Mouse (Mus musculus): ENCODE data around the gene Olfr986. TPM values are rescaled to one million over a fixed set of nuclear protein-coding genes. Genes with fewer than 3 reads are reported as not detected.
"Not testable (repeated sequence)": the region's sequence is repeated elsewhere in the genome, so short reads cannot be mapped to it uniquely, and the experiment has no call there.

Olfr986 gene
- total RNA-seq (2021) = under 1 TPM in 1 of 2 experiments, not detected in 1; 0.09 TPM
- long read RNA-seq, experiment 1, partial matches to known transcripts = 0 of 1 reads
- long read RNA-seq, experiment 1, other reads (novel, unspliced or antisense) = 0 of 1 reads
- long read RNA-seq, experiment 2 = 0 reads

GRCm38 (mm10) chr9:40180620-40181019, at the start of gene Olfr986:
Gene Olfr986 (plus strand): TSS chr9:40180920.
- no peak for TF ChIP-seq CTCF (IDR thresholded peaks at IDR 0.05)
- H3K27ac ChIP-seq = no peak within 1 kb of the TSS
- no peak within 1 kb of the TSS for H3K4me3 ChIP-seq
- intact Hi-C loops (cut with DNase I) = no loop called here
- DNase-seq (ENCODE audit: extremely low spot score in 1 of 2, low spot score in 2 of 2) = no peak

DNA sequence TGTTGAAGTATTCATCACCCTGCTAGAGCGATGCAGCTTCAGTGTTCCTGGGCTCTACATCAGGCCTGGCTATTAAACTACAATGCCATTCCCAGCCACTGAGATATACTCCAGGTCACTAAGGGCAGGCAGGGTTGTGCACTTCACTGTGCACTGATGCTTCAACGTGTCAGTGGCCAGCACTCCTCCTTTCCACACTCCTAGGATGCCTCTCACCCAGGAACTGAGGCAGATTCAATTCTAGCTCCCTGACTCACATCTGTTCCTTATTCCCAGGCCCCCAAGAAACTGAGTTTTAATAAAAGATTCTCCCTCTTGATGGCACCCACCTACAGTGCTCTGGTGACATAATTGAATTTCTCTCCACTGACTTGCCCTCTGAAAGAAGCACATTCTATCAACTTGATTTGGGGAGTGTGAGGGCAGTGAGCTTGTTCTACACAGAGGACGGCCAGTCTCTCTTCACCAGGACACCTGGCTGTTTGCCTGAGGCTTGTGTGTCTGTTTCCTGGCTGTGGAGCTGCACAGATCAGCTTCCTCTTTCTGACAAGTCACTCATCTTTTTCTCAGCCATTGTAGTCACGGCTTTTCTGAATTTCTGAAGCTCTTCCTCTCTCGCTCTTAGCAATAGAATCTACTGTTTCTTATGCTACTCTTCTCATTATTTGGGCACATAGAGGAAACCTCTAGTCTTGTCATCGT, 43.6 kb upstream of the Olfr986 start:
- no peak for TF ChIP-seq CTCF (IDR thresholded peaks at IDR 0.05)
- no peak overlapping the region for H3K27ac ChIP-seq
- no peak overlapping the region for H3K4me3 ChIP-seq
- DNase-seq (ENCODE audit: extremely low spot score in 1 of 2, low spot score in 2 of 2) = no peak
- intact Hi-C loops (cut with DNase I) = no loop called here

- no peak for TF ChIP-seq CTCF (IDR thresholded peaks at IDR 0.05)
These were observed 41.2 kb upstream of the Olfr986 start for GRCm38 (mm10) chr9:40139484-40139883.

DNA sequence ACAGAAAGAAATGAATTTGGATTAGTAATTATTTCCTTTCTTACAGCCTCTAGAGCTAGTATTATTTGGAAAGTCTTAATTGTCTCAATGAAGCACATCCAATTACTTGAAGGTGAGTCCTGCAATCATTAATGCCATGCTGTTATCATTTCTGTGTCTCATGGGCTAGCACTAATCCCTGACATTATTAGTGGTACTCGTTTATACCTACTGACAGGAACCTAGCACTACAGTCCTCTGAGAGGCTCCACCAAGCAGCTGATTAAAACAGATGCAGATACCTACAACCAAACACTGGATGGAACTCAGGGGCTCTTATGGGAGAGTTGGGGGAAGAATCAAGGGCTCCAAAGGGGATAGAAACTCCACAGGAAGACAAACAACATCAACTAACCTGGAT, 39.2 kb upstream of the Olfr986 start:
- intact Hi-C loops (cut with DNase I) = no loop called here
- TF ChIP-seq CTCF (IDR thresholded peaks at IDR 0.05) = no peak
- Histone ChIP-seq H3K27ac (no peak overlapping the region), H3K4me3 (no peak overlapping the region)
- no peak for DNase-seq (ENCODE audit: extremely low spot score in 1 of 2, low spot score in 2 of 2)

More at GRCm38 (mm10) chr9:40139484-40139883, 41.2 kb upstream of the Olfr986 start:
- DNase-seq (ENCODE audit: extremely low spot score in 1 of 2, low spot score in 2 of 2) = no peak
- H3K27ac ChIP-seq = no peak overlapping the region
- no peak overlapping the region for H3K4me3 ChIP-seq
- intact Hi-C loops (cut with DNase I) = no loop called here

- no peak overlapping the region for H3K27ac ChIP-seq
- TF ChIP-seq CTCF (IDR thresholded peaks at IDR 0.05) = no peak
- intact Hi-C loops (cut with DNase I) = no loop called here
- no peak for DNase-seq (ENCODE audit: extremely low spot score in 1 of 2, low spot score in 2 of 2)
- no peak overlapping the region for H3K4me3 ChIP-seq
These were observed 25.5 kb upstream of the Olfr986 start for GRCm38 (mm10) chr9:40155118-40155644.

- intact Hi-C loops (cut with DNase I) = no loop called here
- no peak for TF ChIP-seq CTCF (IDR thresholded peaks at IDR 0.05)
These were observed 14.3 kb upstream of the Olfr986 start for GRCm38 (mm10) chr9:40166446-40166845.

DNA sequence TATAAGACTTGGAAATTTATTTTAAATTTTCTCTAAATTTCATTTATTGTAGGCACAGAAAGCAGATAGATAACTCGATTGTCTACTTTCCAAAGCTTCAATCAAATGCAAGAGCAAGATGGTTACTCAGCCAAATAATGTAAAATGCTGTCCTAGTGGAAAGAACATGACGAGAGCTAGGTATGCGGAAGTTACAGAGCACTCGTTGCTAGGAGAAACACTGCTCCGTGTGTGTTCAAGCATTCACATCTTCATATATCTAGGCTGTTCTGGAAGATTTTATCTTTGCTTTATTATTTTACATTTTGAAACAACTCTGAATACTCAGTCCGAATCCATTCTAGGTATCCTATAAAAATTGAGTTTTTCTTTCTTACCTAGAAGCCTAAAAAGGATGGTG, 3.7 kb upstream of the Olfr986 start:
- no peak for TF ChIP-seq CTCF (IDR thresholded peaks at IDR 0.05)
- intact Hi-C loops (cut with DNase I) = no loop called here
- no peak for DNase-seq (ENCODE audit: extremely low spot score in 1 of 2, low spot score in 2 of 2)
- Histone ChIP-seq H3K4me3 (no peak overlapping the region), H3K27ac (no peak overlapping the region)

More at GRCm38 (mm10) chr9:40166446-40166845, 14.3 kb upstream of the Olfr986 start:
- Histone ChIP-seq H3K4me3 (no peak overlapping the region), H3K27ac (no peak overlapping the region)
- DNase-seq (ENCODE audit: extremely low spot score in 1 of 2, low spot score in 2 of 2) = no peak

DNA sequence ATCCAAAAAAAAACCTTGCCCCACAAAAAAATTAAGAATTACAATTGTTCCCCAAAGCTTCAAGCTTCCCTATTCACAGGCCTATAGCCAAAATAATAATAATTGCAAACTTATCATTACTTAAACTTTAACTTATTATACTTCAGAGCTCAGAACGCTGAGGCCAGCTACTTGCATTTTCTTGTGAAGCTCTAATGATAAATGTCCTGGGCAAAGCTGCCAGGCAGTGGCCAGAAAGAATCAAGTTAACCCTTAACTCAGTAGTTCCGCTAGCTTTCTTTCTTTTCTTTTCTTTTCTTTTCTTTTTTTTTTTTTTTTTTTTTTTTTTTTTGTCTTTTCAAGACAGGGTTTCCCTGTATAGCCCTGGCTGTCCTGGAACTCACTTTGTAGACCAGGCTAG, 4.4 kb downstream of the Olfr986 start:
- H3K4me3 ChIP-seq; DNase-seq (ENCODE audit: extremely low spot score in 1 of 2, low spot score in 2 of 2); intact Hi-C loops (cut with DNase I); H3K27ac ChIP-seq: not testable (repeated sequence)

DNA sequence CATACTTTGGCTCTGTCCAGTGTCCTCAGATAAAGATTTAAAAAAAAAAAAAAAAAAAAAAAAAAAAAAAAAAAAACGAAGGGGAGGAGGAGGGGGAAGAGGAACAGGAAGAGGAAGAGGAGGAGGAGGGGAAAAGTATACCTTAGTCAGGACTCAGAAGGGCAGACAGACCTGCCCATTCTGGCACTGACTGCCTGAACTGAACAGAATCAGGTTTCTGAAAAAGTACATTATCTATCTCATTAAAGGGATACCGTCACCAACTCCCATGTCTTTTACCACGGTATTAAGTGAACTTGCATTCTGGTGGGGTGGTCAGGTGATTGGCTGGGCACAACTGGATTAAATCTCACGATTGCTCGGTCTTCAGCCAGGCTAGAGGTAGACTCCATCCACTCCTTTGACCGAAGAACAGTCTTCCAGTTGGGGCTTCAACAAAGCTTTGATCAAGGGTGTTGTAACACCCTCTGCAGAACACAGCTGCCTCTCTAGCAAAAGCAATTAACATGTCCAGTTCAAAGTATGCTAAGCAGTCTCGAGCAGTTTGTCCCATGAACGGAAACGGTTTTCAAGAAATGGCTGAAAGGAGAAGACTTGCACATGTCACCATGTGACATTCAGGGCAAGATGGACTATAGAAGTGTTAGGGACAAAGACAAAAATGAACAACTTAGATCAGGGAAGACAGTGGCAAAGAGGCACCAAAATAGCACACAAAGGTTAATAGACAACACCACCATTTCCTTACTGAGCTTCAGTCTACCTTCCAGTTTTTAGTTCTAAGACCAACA, 10.6 kb downstream of the Olfr986 start:
- no peak for DNase-seq (ENCODE audit: extremely low spot score in 1 of 2, low spot score in 2 of 2)
- peak overlapping the region; percentile 96 for H3K4me3 ChIP-seq
- TF ChIP-seq CTCF (IDR thresholded peaks at IDR 0.05) = no peak
- peak overlapping the region; percentile 77 for H3K27ac ChIP-seq
- intact Hi-C loops (cut with DNase I) = loop anchor here (10.0 kb wide), 1 partner anchor 676 kb away; the partner anchor contains the start of gene Olfr957

GRCm38 (mm10) chr9:40192098-40193038, 11.6 kb downstream of the Olfr986 start, which contains the start of gene Zfp202:
Gene Zfp202 (plus strand): TSS chr9:40192316.
- peak within 1 kb of the TSS; percentile 96 for H3K4me3 ChIP-seq
- peak within 1 kb of the TSS; percentile 77 for H3K27ac ChIP-seq
- DNase-seq (ENCODE audit: extremely low spot score in 1 of 2, low spot score in 2 of 2) = peak; percentile 83 to 86
- TF ChIP-seq CTCF (IDR thresholded peaks at IDR 0.05) = peak; percentile 36
- intact Hi-C loops (cut with DNase I) = loop anchor here (10.0 kb wide), 1 partner anchor 678 kb away; the partner anchor contains the start of gene Olfr957

DNA sequence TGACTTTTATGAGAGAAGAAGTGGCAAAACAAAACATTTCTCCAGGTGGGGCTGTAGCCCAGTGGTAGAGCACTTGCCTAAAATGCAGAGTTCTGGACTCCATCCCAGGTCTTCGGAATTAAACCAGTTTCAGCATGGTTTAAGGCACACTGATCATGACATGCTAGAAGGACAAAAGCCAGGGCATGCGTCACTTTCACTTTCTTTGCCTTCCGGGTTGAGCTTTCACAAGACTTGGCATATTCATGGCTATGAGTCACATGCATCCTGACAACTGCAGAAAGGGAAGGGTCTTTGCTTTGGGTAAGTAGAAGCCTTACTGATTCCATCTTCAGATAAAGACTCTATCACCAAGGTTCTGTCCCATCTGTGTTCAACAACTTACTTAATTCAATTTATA, 15.3 kb downstream of the Olfr986 start:
- Histone ChIP-seq H3K27ac (no peak overlapping the region), H3K4me3 (no peak overlapping the region)
- TF ChIP-seq CTCF (IDR thresholded peaks at IDR 0.05) = no peak
- intact Hi-C loops (cut with DNase I) = loop anchor here (10.0 kb wide), 1 partner anchor 681 kb away; the partner anchor contains the start of gene Olfr957
- DNase-seq (ENCODE audit: extremely low spot score in 1 of 2, low spot score in 2 of 2) = no peak
